Mouse (Mus musculus) thymus, postnatal 0 days (tissue): ENCODE measurements around the gene Frmd6. TPM values are rescaled to one million over a fixed set of nuclear protein-coding genes. Genes with fewer than 3 reads are reported as not detected.

Experiments used
- DNase-seq: peaks from one replicate; pipeline ENCODE4 v3.0.0-alpha.2; 2015; ENCODE audit warnings: low spot score
- polyA plus RNA-seq: library from polyadenylated mRNA; unstranded; fragments of >200 nt; fragmentation: Nextera tagmentation; extraction: Ambion mirVana; gene quantifications from 2 replicates; pipeline ENCODE4 v1.2.1, GENCODE M21; 2015

Gene Frmd6
- polyA plus RNA-seq: 20.1 and 20.5 TPM in 2 replicates

GRCm38 (mm10) chr12:70824729-70825650, at the start of gene Frmd6:
Frmd6 (plus strand) TSS chr12:70825514.
- DNase-seq: peak; percentile 95

GRCm38 (mm10) chr12:70775609-70776008, 49.7 kb upstream of the Frmd6 start:
- no peak for DNase-seq

GRCm38 (mm10) chr12:70776683-70777082, 48.6 kb upstream of the Frmd6 start:
- no peak for DNase-seq

GRCm38 (mm10) chr12:70777466-70777865, 47.8 kb upstream of the Frmd6 start:
- no peak for DNase-seq

GRCm38 (mm10) chr12:70777866-70778265, 47.4 kb upstream of the Frmd6 start:
- DNase-seq: no peak

- DNase-seq: no peak
Observed at GRCm38 (mm10) chr12:70778271-70778670, 47.0 kb upstream of the Frmd6 start.

DNA sequence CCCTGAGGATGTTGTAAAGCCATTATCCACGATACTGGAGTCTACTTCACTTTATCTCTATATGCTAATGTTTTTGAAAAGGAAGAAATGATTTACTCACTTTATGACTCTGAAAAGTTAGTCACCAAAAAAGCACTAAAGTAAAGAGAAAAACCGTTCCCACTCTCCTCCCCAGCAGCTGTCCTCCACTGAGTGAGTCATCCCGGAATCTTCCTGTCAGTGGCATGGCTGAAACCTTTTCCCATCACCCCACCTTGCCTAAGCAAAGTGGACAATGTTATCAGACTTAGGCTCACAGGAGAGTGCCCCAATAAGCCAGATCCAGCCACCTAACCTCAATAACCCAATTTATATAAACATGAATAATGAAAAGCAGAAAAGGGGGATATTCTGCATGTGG, 46.6 kb upstream of the Frmd6 start:
- no peak for DNase-seq

- DNase-seq: no peak
Observed at GRCm38 (mm10) chr12:70783049-70783448, 42.3 kb upstream of the Frmd6 start.

- no peak for DNase-seq
Observed at GRCm38 (mm10) chr12:70783475-70784239, 41.7 kb upstream of the Frmd6 start.

DNA sequence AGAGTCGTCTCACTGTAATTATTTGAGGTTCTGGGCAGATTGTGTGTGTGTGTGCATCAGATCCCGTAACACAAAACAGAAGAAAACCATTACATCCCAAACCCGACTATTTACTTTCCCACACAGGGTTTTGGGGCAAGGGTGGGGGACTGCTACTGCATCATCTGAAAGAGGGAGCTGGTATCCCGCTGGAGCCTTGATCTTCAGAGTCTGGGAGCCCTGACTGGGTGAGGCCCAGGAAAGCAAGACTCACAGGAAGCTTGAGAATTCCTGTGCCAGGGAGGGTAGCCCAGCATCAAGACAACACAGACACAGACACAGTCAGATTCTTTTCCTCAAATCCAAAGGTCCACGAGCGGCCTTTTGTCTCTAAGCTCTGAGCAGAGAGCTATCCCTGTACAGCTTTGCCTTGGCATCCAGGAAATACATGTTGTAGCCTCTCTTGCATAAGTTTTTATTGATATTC, 41.0 kb upstream of the Frmd6 start:
- no peak for DNase-seq

- DNase-seq: no peak
Observed at GRCm38 (mm10) chr12:70789341-70789740, 36.0 kb upstream of the Frmd6 start.

- no peak for DNase-seq
Observed at GRCm38 (mm10) chr12:70793291-70793690, 32.0 kb upstream of the Frmd6 start.

DNA sequence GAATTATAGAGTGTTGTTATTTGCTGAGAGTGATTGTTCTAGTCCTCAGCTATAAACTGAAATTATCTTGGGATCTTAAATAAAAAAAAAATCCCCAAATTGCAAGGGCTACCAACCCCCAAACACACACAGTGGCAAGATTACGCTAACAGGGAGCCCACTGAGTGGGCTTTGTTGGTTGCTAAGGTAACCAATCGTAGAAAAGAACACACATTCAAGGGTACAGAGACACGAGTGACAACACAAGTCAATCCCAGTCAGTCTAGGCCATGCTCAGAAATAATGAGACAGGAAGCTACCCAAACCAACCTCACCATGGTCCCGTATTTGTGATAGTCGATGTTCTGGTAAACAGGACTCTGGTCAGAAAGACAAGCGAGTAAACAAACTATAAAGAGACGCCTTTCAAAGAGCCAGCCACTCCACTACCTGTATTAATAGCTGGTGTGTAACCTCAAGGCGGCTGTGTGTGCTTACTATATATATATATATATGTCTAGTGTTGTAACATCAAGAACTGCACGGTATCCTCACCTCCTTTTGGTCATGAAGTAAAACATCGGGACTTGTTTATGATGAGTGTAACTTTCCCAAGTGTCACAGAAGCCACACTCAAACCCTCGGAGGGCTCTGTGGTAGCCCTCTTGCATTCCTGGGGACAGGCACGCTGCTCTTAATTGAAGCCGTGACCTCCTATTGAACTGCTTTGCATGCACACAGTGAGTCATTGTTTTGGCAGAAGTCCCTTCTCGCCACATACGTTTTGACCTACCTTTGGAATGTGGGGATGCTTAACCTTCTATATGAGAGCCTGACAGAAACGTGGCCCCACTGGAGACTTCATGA, 30.5 kb upstream of the Frmd6 start:
- no peak for DNase-seq

DNA sequence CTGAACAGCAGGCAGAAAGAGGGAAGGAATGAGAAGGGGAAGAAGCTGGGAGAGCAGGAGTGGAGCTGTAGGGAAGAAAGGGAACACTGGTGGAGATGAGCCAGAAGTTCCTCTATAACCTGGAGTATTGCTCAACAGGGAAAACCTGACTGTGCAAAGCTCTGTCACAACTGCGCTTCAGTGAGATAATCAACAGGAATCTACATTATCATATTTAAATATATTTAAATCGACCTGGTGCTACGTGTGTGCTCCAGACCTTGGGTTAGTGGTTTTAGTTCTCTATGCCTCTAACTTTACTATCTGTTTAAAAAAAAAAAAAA, 30.0 kb upstream of the Frmd6 start:
- DNase-seq: no peak

DNA sequence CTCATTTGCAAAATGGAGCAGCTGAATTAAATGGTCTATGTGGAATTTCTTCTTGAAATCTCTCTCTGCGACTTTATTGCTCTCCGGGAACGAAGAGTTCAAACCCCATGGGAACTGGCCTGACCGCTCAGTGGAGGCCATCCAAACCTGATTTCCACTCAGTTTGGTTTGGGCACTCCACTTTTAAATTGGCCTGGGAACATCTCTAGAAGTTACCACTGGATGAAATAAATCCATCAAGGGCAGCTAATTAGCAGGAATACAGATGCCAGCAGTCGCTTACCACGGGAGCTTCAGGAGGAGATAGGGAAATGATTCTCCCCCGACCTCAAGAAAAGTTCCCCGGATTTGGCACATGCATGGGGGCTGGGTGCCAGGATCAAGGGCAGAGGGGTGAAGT, 26.8 kb upstream of the Frmd6 start:
- no peak for DNase-seq

- DNase-seq: no peak
Observed at GRCm38 (mm10) chr12:70799231-70800002, 25.9 kb upstream of the Frmd6 start.

GRCm38 (mm10) chr12:70800086-70800485, 25.2 kb upstream of the Frmd6 start:
- DNase-seq: no peak

GRCm38 (mm10) chr12:70801361-70801760, 24.0 kb upstream of the Frmd6 start:
- no peak for DNase-seq

- DNase-seq: no peak
Observed at GRCm38 (mm10) chr12:70803494-70803893, 21.8 kb upstream of the Frmd6 start.

GRCm38 (mm10) chr12:70804989-70805388, 20.3 kb upstream of the Frmd6 start:
- no peak for DNase-seq

DNA sequence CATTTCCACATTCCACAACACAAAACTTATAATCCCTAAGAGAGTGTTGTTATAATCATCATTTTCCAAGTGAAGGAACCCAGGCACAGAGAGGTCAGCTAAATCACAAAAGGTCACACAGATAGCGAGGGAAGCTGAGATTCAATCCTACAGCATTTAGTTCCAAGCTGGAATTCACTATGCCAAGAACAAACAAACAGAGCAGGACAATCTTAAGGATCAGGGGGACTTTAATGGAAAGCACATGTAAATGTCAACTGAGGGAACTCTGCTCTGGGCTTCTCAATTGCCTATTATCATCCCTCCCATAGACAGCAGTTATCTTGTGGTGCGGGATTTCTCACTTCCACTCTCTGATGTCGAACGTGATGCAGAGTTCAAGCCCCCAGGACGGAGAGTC, 17.8 kb upstream of the Frmd6 start:
- no peak for DNase-seq
